Mouse (Mus musculus): ENCODE data around the gene Sntn.

The Sntn gene

GRCm38 (mm10) chr14:13670576-13670975 is at the start of gene Sntn:
Sntn (plus strand) TSS chr14:13670876.
- no peak for DNase-seq (ENCODE audit: low read depth, low spot score)

GRCm38 (mm10) chr14:13649865-13650264 is 20.8 kb upstream of the Sntn start:
- no peak for DNase-seq (ENCODE audit: low read depth, low spot score)

- DNase-seq (ENCODE audit: low read depth, low spot score) = no peak
Observed at GRCm38 (mm10) chr14:13651039-13651438, 19.6 kb upstream of the Sntn start.

GRCm38 (mm10) chr14:13651541-13652298 is 19.0 kb upstream of the Sntn start:
- no peak for DNase-seq (ENCODE audit: low read depth, low spot score)

- DNase-seq (ENCODE audit: low read depth, low spot score) = no peak
Observed at GRCm38 (mm10) chr14:13686716-13687115, 16.0 kb downstream of the Sntn start.

GRCm38 (mm10) chr14:13690426-13690825 is 19.8 kb downstream of the Sntn start:
- DNase-seq (ENCODE audit: low read depth, low spot score) = no peak

- DNase-seq (ENCODE audit: low read depth, low spot score) = no peak
Observed at GRCm38 (mm10) chr14:13732263-13732662, 61.6 kb downstream of the Sntn start.
